Mouse (Mus musculus) kidney, embryonic 16.5 days (tissue): ENCODE data around the gene Pomgnt2. TPM values are rescaled to one million over a fixed set of nuclear protein-coding genes. Genes with fewer than 3 reads are reported as not detected.

ENCODE experiments used
- ATAC-seq: fragments of 200-750 bp; cut with Nextera tagmentation; 2 replicates; pipeline ENCODE4 v1.8.0; 2017; ENCODE audit warnings: moderate TSS enrichment; ENCODE audit not compliant: low FRiP score, low TSS enrichment
- H3K27ac ChIP-seq: fragments of 300-500 bp; sonication (generic); 2 replicates; pipeline ENCODE4 v1.5.1; 2014; ENCODE audit warnings: low read length
- H3K27me3 ChIP-seq: fragments of 300-500 bp; sonication (generic); 2 replicates; pipeline ENCODE4 v1.6.1; 2014; ENCODE audit warnings: low read length, control low read depth, mixed read lengths; ENCODE audit not compliant: insufficient read depth
- H3K36me3 ChIP-seq: fragments of 300-500 bp; sonication (generic); 2 replicates; pipeline ENCODE4 v1.6.1; 2014; ENCODE audit warnings: low read length, control low read depth, mixed read lengths; ENCODE audit not compliant: insufficient read depth
- H3K4me1 ChIP-seq: fragments of 300-500 bp; sonication (generic); 2 replicates; pipeline ENCODE4 v1.6.1; 2014; ENCODE audit warnings: low read length, control low read depth, mixed read lengths; ENCODE audit not compliant: insufficient read depth
- H3K4me2 ChIP-seq: fragments of 300-500 bp; sonication (generic); replicated peaks from 2 replicates; pipeline ENCODE4 v1.6.1; 2014; ENCODE audit warnings: low read depth, low read length
- H3K4me3 ChIP-seq: fragments of 300-500 bp; sonication (generic); 2 replicates; pipeline ENCODE4 v1.5.1; 2014; ENCODE audit warnings: mild to moderate bottlenecking, low read length
- H3K9ac ChIP-seq: fragments of 300-500 bp; sonication (generic); replicated peaks from 2 replicates; pipeline ENCODE4 v1.6.1; 2014; ENCODE audit warnings: low read length
- H3K9me3 ChIP-seq: fragments of 300-500 bp; sonication (generic); 2 replicates; pipeline ENCODE4 v1.6.1; 2016; ENCODE audit warnings: low read length, control low read depth
- WGBS: fragments of 180-500 bp; shearing (Covaris S2); extraction: QIAGEN DNeasy Blood & Tissue Kit; methylation state at CpG from one replicate; pipeline ENCODE4 v1.1.7; 2014; 5-methylcytosine and 5-hydroxymethylcytosine counted together
- polyA plus RNA-seq: library from polyadenylated mRNA; unstranded; fragments of >200 nt; fragmentation: Nextera tagmentation; extraction: Ambion mirVana; gene quantifications from 2 replicates; pipeline ENCODE4 v1.2.1, GENCODE M21; 2015

Pomgnt2 gene
- polyA plus RNA-seq, 1 experiment from 2014 or later = 19.9 TPM

DNA sequence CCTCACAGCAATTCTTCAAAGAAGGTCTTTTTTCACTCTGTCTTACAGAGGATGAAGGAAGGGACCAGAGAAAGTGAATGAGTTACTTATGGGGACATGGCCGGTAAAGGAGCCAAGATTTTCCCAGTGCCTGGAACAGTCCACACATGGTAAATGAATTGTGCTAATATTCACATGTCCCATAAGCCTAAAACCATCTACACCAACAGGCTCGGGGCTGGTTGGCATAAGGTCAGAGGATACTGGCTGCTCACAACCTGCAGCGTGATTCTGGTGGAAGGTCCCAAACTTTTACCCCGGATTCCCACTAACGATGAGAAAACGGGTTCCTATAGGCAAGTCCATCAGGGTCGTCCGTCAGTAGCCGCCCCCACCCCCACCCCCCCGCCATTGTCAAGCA lies 1.8 kb downstream of the Pomgnt2 start:
- WGBS = 13% methylated on average over 10 of the region's 10 CpGs

GRCm38 (mm10) chr9:121993047-121993446 lies 3.9 kb downstream of the Pomgnt2 start:
- Histone ChIP-seq H3K36me3 (no peaks in the 10 kb centered on the region), H3K4me1 (peaks cover 5% of the 10 kb centered on the region; the same call in 1 of the 2 replicates), H3K9me3 (no peaks in the 10 kb centered on the region), H3K9ac (no peak overlapping the region), H3K4me2 (no peak overlapping the region), H3K4me3 (no peak overlapping the region), H3K27me3 (no peaks in the 10 kb centered on the region), H3K27ac (no peak overlapping the region)
- 69% methylated on average over 3 of the region's 3 CpGs for WGBS
- no peak for ATAC-seq

More for the DNA sequence above, 1.8 kb downstream of the Pomgnt2 start:
- Histone ChIP-seq H3K27me3 (no peaks in the 10 kb centered on the region), H3K36me3 (no peaks in the 10 kb centered on the region), H3K4me1 (peaks cover 5% of the 10 kb centered on the region; the same call in 1 of the 2 replicates), H3K9ac (peak overlapping the region; percentile 87), H3K4me3 (peak overlapping the region; percentile 85), H3K9me3 (no peaks in the 10 kb centered on the region), H3K27ac (no peak overlapping the region), H3K4me2 (peak overlapping the region; percentile 95)
- no peak for ATAC-seq

DNA sequence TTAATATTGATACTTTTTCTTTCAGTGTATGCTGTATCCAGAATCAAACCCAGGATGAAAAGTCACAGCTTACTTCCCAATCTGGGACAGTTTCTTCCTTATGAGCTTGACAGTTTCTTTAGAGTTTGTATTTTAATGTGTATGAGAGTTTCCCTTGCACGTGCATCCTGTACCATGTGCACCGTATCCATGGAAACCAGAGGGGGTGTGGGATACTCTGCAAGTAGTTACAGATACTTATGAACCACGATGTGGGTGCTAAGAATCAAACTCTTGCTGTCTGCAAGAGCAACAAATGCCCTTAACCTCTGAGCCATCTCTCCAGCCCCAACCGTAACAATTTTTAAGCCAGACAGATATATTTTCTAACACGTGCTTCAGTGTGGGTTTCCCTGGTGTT lies 5.9 kb downstream of the Pomgnt2 start:
- Histone ChIP-seq H3K9ac (no peak overlapping the region), H3K36me3 (no peaks in the 10 kb centered on the region), H3K4me3 (no peak overlapping the region), H3K27me3 (no peaks in the 10 kb centered on the region), H3K4me2 (no peak overlapping the region), H3K9me3 (no peaks in the 10 kb centered on the region), H3K4me1 (peaks cover 5% of the 10 kb centered on the region; the same call in 1 of the 2 replicates), H3K27ac (no peak overlapping the region)
- ATAC-seq = no peak
- WGBS = 66% methylated on average over 5 of the region's 5 CpGs

- no peak overlapping the region for H3K4me3 ChIP-seq
- H3K9ac ChIP-seq = no peak overlapping the region
- no peak overlapping the region for H3K4me2 ChIP-seq
- H3K36me3 ChIP-seq = no peaks in the 10 kb centered on the region
- WGBS = 51% methylated on average over 5 of the region's 5 CpGs
- no peaks in the 10 kb centered on the region for H3K9me3 ChIP-seq
- H3K27me3 ChIP-seq = no peaks in the 10 kb centered on the region
- ATAC-seq = no peak
- H3K27ac ChIP-seq = no peak overlapping the region
- H3K4me1 ChIP-seq = no peaks in the 10 kb centered on the region
Measured at GRCm38 (mm10) chr9:121989536-121989935, 7.4 kb downstream of the Pomgnt2 start.

- H3K9me3 ChIP-seq = no peaks in the 10 kb centered on the region
- H3K27me3 ChIP-seq = no peaks in the 10 kb centered on the region
- no peaks in the 10 kb centered on the region for H3K36me3 ChIP-seq
- 70% methylated on average over 3 of the region's 3 CpGs for WGBS
- no peaks in the 10 kb centered on the region for H3K4me1 ChIP-seq
- no peak overlapping the region for H3K9ac ChIP-seq
- no peak overlapping the region for H3K27ac ChIP-seq
- no peak for ATAC-seq
- no peak overlapping the region for H3K4me3 ChIP-seq
- no peak overlapping the region for H3K4me2 ChIP-seq
Measured at GRCm38 (mm10) chr9:121988910-121989309, 8.0 kb downstream of the Pomgnt2 start.

- no peak for ATAC-seq
- 67% methylated on average over 15 of the region's 15 CpGs for WGBS
Measured at GRCm38 (mm10) chr9:121984465-121985461, 12.1 kb downstream of the Pomgnt2 start.

DNA sequence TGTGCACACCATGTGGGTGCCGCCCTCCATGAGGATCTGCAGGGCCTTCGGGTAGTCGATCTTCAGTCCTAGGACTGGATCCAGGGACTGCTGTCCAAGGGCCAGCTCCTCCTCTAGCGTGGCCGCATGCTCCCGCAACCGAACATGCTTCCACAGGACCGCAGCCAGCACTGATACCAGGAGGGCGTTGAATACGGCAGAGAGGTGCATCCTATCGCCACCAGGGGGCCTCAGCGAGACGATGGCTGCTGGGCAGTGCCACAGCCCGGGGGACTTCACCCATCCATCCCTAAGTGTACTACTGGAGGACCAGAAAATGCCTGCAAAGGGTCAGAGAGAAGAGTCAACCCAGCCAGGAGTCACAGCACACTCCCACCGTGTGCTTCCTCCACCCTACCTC lies 13.4 kb downstream of the Pomgnt2 start:
- H3K9ac ChIP-seq = no peak overlapping the region
- H3K27me3 ChIP-seq = no peaks in the 10 kb centered on the region
- H3K4me3 ChIP-seq = no peak overlapping the region
- no peak overlapping the region for H3K27ac ChIP-seq
- no peak overlapping the region for H3K4me2 ChIP-seq
- 0 out of 2 replicates have a peak, but pooled peaks cover 3% of the 10 kb centered on the region for H3K36me3 ChIP-seq
- 52% methylated on average over 15 of the region's 15 CpGs for WGBS
- H3K9me3 ChIP-seq = no peaks in the 10 kb centered on the region
- 0 out of 2 replicates have a peak, but pooled peaks cover 4% of the 10 kb centered on the region for H3K4me1 ChIP-seq
- ATAC-seq = peak; percentile 40; the same call in 1 of the 2 replicates

More at GRCm38 (mm10) chr9:121984465-121985461, 12.1 kb downstream of the Pomgnt2 start:
- no peaks in the 10 kb centered on the region for H3K27me3 ChIP-seq
- no peak overlapping the region for H3K4me2 ChIP-seq
- 0 out of 2 replicates have a peak, but pooled peaks cover 4% of the 10 kb centered on the region for H3K4me1 ChIP-seq
- no peak overlapping the region for H3K27ac ChIP-seq
- H3K4me3 ChIP-seq = no peak overlapping the region
- 0 out of 2 replicates have a peak, but pooled peaks cover 3% of the 10 kb centered on the region for H3K36me3 ChIP-seq
- H3K9ac ChIP-seq = no peak overlapping the region
- H3K9me3 ChIP-seq = no peaks in the 10 kb centered on the region

- H3K9ac ChIP-seq = no peak overlapping the region
- ATAC-seq = no peak
- H3K9me3 ChIP-seq = no peaks in the 10 kb centered on the region
- H3K27ac ChIP-seq = no peak overlapping the region
- H3K36me3 ChIP-seq = 0 out of 2 replicates have a peak, but pooled peaks cover 3% of the 10 kb centered on the region
- no peaks in the 10 kb centered on the region for H3K27me3 ChIP-seq
- 94% methylated on average over 15 of the region's 15 CpGs for WGBS
- H3K4me3 ChIP-seq = no peak overlapping the region
- no peak overlapping the region for H3K4me2 ChIP-seq
- H3K4me1 ChIP-seq = 0 out of 2 replicates have a peak, but pooled peaks cover 4% of the 10 kb centered on the region
Measured at GRCm38 (mm10) chr9:121982665-121983064, 14.2 kb downstream of the Pomgnt2 start.

DNA sequence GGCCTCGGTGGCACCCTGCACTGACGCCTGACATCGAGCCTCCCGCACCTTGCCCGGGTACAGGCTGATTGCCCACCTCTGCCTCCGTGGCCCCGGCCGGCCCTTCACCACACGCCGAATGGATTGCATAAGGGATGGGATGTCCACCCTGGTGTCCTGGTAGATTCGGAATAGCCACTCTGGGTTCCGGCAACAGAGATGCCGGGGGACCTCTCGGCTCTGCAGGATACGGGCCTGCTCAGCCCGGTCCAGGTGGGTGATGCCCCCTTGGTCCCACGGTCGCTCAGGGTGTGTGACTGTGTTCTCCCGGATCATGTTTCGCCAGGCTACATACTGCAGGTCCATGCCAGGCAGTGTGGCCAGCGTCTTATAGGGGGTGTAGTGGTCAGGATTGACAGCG lies 14.7 kb downstream of the Pomgnt2 start:
- 0 out of 2 replicates have a peak, but pooled peaks cover 4% of the 10 kb centered on the region for H3K4me1 ChIP-seq
- H3K36me3 ChIP-seq = 0 out of 2 replicates have a peak, but pooled peaks cover 3% of the 10 kb centered on the region
- WGBS = 78% methylated on average over 22 of the region's 22 CpGs
- no peak overlapping the region for H3K9ac ChIP-seq
- no peaks in the 10 kb centered on the region for H3K27me3 ChIP-seq
- no peaks in the 10 kb centered on the region for H3K9me3 ChIP-seq
- H3K4me2 ChIP-seq = no peak overlapping the region
- H3K27ac ChIP-seq = no peak overlapping the region
- no peak overlapping the region for H3K4me3 ChIP-seq
- ATAC-seq = peak; percentile 21; the same call in 1 of the 2 replicates
